Mouse (Mus musculus): Measurements from ENCODE around the gene Pgm3. TPM values are rescaled to one million over a fixed set of nuclear protein-coding genes. Genes with fewer than 3 reads are reported as not detected.

The Pgm3 gene
- polyA plus RNA-seq, 1 experiment, result 7.7 TPM

DNA sequence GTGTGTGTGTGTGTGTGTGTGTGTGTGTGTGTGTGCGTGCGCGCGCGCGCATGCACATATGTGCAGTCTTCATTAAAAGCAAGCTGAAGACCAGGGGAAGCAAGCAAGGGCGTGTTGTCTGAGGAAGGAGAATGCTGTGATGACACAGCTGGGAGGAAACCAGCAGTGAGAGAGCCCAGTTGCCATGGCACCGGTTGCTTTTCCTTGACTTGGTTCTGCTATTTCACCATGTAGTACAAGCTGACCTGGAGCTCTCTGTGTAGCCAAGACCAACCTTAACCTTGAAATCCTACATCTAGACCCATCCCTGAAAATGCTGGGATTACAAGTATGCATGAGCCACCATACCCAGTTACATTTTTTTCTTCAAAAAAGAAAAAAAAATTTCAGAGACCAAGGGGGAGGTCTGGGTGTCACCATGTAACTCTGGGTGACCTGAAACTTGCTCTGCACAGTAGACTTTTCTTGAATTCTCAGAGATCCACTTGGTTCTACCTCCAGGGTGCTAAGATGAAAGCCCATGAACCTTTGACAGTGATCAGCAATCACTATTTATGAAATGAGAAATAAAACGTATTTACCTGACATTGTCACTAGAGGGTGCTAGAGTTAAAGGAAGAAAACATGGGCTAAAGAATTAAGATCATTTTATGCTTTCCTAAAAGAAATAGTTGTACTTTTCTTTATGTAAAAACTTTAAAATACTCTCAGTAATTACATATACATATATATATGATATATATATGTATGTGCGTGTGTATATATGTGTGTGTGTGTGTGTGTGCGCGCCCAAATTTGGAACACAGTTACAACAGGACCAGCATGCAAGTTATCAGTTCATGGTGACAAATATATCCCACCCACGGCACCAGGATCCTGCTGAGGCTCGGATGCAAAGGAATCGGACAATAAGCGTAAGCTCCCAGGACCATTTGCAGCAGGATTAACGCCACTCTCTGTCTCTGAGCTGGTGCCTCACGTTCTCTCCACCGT lies 21.3 kb upstream of the Pgm3 start:
- TF ChIP-seq POLR2A (IDR thresholded peaks at IDR 0.05; ENCODE audit: borderline replicate concordance, extremely low read depth, low read depth, low read length) (no peak), CTCF (IDR thresholded peaks at IDR 0.05; ENCODE audit: insufficient read depth, low read length) (no peak)
- no peaks in the 10 kb centered on the region for H3K4me1 ChIP-seq (ENCODE audit: control insufficient read depth, insufficient read depth, low read length)
- no peak for DNase-seq
- 69% methylated on average over 19 of the region's 19 CpGs for WGBS
- no peak overlapping the region for H3K4me3 ChIP-seq (replicated peaks; ENCODE audit: extremely low read depth, low read depth, low read length)

DNA sequence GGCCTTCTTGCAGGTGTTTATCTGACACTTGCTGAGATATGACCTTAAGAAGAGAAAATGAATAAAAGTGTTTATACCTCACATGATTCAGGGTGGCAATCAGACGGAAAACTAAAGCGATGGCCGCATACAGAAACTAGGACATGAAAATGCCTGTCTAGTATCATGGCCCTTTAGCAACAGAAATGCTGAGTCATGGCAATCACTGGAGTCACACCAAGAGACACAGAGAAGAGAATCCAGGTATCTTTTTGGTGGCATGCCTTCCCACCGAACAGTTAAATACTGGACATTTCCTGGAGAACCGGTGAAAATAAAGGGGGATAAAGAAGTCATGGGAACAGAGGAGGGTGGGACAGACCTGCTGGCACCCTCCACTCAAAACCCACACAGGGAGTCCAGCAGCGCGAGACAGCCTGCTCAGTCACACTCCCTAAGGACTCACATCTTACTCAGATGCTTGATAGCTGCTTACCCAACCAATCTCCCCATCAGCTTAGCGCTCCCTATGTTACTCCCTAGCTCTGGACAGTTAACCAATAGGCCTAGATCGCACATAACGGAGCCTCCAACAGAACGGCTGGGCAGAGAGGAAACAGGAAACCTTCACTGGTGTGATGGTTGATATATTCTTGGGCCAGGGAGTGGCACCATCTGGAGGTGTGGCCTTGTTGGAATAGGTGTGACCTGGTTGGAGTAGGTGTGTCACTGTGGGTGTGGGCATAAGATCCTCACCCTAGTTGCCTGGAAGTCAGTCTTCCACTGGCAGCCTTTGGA lies 15.6 kb upstream of the Pgm3 start:
- no peak for DNase-seq
- H3K4me1 ChIP-seq (ENCODE audit: control insufficient read depth, insufficient read depth, low read length), result no peaks in the 10 kb centered on the region
- WGBS, result 85% methylated on average over 11 of the region's 11 CpGs
- TF ChIP-seq POLR2A (IDR thresholded peaks at IDR 0.05; ENCODE audit: borderline replicate concordance, extremely low read depth, low read depth, low read length), result no peak
- no peak for TF ChIP-seq CTCF (IDR thresholded peaks at IDR 0.05; ENCODE audit: insufficient read depth, low read length)
- H3K4me3 ChIP-seq (replicated peaks; ENCODE audit: extremely low read depth, low read depth, low read length), result no peak overlapping the region

DNA sequence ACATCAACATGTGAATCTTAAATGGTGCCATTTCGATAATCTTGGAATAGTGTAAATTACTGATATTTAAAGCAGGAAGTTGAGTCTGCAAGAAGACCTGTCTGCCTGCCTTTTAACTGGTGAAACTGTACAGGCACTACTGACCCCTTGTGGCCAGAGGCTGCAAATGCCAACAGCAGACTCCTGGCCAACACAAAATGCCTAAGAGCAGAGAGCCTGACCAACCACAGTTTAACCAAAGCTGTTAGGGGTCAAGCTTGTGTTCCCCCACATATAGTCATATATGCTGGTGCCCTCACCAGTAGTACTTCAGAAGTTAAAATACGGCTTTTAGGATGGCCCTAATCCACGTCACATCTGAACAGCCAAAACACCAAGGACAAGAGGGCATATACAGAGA lies 12.1 kb upstream of the Pgm3 start:
- peak; percentile 54 for DNase-seq
- H3K4me1 ChIP-seq (ENCODE audit: control insufficient read depth, insufficient read depth, low read length), result no peaks in the 10 kb centered on the region
- WGBS, result 56% methylated on average over 3 of the region's 3 CpGs
- no peak overlapping the region for H3K4me3 ChIP-seq (replicated peaks; ENCODE audit: extremely low read depth, low read depth, low read length)
- peak; percentile 95 for TF ChIP-seq CTCF (IDR thresholded peaks at IDR 0.05; ENCODE audit: insufficient read depth, low read length)
- no peak for TF ChIP-seq POLR2A (IDR thresholded peaks at IDR 0.05; ENCODE audit: borderline replicate concordance, extremely low read depth, low read depth, low read length)

DNA sequence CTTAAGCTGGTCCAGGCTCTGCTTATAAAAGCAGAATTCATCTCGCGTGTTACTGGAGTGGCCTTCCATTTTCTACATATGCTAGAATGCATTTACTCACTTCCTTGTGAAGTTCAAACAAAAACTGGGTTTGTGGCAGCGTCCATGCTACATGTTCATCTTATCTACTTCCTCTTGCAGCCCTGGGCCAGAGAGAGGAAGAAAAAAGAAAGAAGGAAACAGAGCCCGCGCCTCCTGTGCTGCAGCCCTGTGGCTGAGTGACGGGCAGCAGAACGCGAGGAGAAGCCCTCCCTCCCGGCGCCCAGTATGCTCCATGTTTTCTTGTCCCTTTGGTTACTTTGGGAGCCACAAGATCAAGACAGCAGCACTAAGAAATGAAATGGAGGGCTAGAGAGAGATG lies 8.0 kb upstream of the Pgm3 start:
- no peak for DNase-seq
- H3K4me3 ChIP-seq (replicated peaks; ENCODE audit: extremely low read depth, low read depth, low read length), result no peak overlapping the region

DNA sequence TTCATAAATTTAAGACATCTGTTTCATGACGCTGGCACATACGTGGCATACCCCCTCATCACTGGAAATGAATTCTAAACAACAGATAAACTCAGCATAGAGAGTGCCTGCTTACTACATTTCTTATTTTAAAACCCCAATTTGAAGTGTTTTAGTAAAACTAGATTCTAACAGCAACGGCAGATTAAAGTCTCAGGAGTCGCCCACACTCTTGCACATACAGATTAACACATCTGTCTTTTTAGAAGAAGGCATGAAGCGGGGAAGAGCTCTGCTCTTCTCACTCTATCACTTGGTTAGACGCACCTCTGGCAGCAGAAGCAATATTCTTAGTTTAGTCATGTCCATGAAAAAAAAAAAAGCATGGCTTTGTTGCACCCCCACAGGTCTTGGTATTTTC lies 3.5 kb upstream of the Pgm3 start:
- WGBS, result 90% methylated on average over 6 of the region's 6 CpGs
- Histone ChIP-seq H3K4me3 (replicated peaks; ENCODE audit: extremely low read depth, low read depth, low read length) (no peak overlapping the region), H3K4me1 (ENCODE audit: control insufficient read depth, insufficient read depth, low read length) (no peaks in the 10 kb centered on the region; the same call in 1 of the 2 replicates)
- no peak for DNase-seq
- TF ChIP-seq POLR2A (IDR thresholded peaks at IDR 0.05; ENCODE audit: borderline replicate concordance, extremely low read depth, low read depth, low read length), result no peak
- no peak for TF ChIP-seq CTCF (IDR thresholded peaks at IDR 0.05; ENCODE audit: insufficient read depth, low read length)

More for the DNA sequence above, 8.0 kb upstream of the Pgm3 start:
- no peaks in the 10 kb centered on the region for H3K4me1 ChIP-seq (ENCODE audit: control insufficient read depth, insufficient read depth, low read length)
- TF ChIP-seq CTCF (IDR thresholded peaks at IDR 0.05; ENCODE audit: insufficient read depth, low read length) (no peak), POLR2A (IDR thresholded peaks at IDR 0.05; ENCODE audit: borderline replicate concordance, extremely low read depth, low read depth, low read length) (no peak)
- 50% methylated on average over 10 of the region's 10 CpGs for WGBS

DNA sequence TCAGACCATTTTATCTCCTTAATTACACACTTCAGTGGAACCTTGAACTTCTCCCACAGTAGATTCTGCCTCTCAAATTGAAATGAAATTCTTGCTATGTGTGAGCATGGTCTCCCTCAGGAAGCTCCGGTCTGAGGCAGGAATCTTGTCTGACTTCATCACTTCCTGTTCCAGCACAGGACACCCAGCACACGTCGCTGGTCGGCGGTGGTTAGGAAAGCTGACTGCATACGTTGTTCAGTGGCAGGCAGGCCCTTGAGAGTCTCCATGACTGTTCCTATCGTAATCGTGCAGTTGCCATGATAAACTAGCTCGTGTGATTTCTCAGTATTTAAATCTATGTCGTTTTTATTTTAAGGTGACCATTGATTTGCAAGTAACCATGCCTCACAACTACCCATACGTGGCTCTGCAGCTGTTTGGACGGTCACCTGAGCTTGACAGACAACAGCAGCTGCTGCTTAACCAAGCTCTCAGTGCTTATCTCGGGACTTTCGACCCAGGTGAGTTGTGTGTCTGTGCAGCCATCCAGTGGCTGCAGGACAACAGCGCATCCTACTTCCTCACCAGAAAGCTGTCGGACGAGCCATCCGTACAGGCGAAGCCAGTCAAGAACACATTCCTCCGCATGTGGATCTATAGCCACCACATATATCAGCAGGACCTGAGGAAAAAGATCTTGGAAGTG lies 2.1 kb upstream of the Pgm3 start:
- no peaks in the 10 kb centered on the region; the same call in 1 of the 2 replicates for H3K4me1 ChIP-seq (ENCODE audit: control insufficient read depth, insufficient read depth, low read length)
- no peak for DNase-seq
- 60% methylated on average over 20 of the region's 20 CpGs for WGBS
- H3K4me3 ChIP-seq (replicated peaks; ENCODE audit: extremely low read depth, low read depth, low read length), result no peak overlapping the region
- TF ChIP-seq CTCF (IDR thresholded peaks at IDR 0.05; ENCODE audit: insufficient read depth, low read length) (no peak), POLR2A (IDR thresholded peaks at IDR 0.05; ENCODE audit: borderline replicate concordance, extremely low read depth, low read depth, low read length) (no peak)

DNA sequence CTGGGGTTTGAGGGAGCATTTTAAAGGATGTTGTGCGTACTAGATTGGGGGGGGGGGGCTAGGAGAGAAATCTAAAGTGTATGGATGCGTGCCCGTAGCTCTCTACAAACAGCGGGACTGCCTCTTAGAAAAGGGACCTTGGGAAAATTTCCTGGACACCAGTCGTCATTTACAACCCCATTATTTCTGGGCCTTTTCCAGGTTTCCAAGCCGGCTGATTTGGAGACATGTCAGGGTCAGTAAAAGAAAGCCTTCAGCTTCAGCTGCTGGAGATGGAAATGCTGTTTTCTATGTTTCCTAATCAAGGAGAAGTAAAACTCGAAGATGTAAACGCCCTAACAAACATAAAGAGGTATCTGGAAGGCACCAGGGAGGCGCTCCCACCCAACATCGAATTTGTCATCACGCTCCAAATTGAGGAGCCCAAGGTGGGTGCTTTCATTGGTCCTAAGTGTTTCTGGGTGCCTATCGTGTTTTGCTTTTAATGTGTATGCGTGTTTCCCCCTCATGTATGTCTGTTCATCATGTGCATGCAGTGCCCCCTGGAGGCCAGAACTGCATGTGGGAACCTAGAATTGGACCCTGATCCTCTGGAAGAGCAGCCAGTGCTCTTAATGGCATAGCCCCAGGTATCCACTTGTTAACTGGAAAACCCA lies 1.1 kb upstream of the Pgm3 start:
- TF ChIP-seq CTCF (IDR thresholded peaks at IDR 0.05; ENCODE audit: insufficient read depth, low read length) (peak; percentile 78), POLR2A (IDR thresholded peaks at IDR 0.05; ENCODE audit: borderline replicate concordance, extremely low read depth, low read depth, low read length) (no peak)
- peak; percentile 81 for DNase-seq
- WGBS, result 8% methylated on average over 13 of the region's 13 CpGs
- Histone ChIP-seq H3K4me3 (replicated peaks; ENCODE audit: extremely low read depth, low read depth, low read length) (peak overlapping the region; percentile 82), H3K4me1 (ENCODE audit: control insufficient read depth, insufficient read depth, low read length) (no peaks in the 10 kb centered on the region; the same call in 1 of the 2 replicates)

DNA sequence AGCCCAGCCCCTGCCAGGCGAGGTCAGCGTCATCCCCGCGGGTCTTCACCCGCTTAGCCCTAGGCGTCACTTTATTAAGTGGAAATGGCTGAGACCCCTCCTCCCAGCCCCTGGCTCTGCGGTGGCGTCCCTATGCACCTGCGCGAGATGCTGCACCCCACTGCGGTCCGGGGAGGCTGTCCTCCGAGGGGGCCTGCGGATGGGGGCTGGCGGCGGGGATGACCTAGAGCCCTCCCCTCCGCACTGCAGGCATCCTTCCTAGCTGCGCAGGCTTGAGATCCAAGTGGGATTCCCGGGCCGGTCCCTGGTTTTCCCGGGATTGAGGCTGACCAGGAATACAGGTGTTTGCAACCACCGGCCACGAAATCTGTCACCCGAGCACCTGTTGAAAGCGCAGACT lies 554 bp upstream of the Pgm3 start:
- 2% methylated on average over 25 of the region's 25 CpGs for WGBS
- Histone ChIP-seq H3K4me3 (replicated peaks; ENCODE audit: extremely low read depth, low read depth, low read length) (peak overlapping the region; percentile 82), H3K4me1 (ENCODE audit: control insufficient read depth, insufficient read depth, low read length) (no peaks in the 10 kb centered on the region; the same call in 1 of the 2 replicates)
- no peak for TF ChIP-seq CTCF (IDR thresholded peaks at IDR 0.05; ENCODE audit: insufficient read depth, low read length)
- TF ChIP-seq POLR2A (IDR thresholded peaks at IDR 0.05; ENCODE audit: borderline replicate concordance, extremely low read depth, low read depth, low read length), result no peak
- DNase-seq, result no peak

Data from lung, adult 2 months (tissue).